Mouse (Mus musculus) midbrain, embryonic 13.5 days (tissue): ENCODE measurements around the gene Vwa5b1. TPM values are rescaled to one million over a fixed set of nuclear protein-coding genes. Genes with fewer than 3 reads are reported as not detected.
A peak's percentile ranks its signal among the peaks of the same experiment; 100 is the strongest.

Experiments used
- ATAC-seq: fragments of 200-750 bp; cut with Nextera tagmentation; 2 replicates; pipeline ENCODE4 v1.8.0; 2017; ENCODE audit warnings: mild to moderate bottlenecking, moderate TSS enrichment, moderate library complexity
- H3K27ac ChIP-seq: fragments of 300-500 bp; sonication (generic); 2 replicates; pipeline ENCODE4 v1.5.1; 2015; ENCODE audit warnings: inconsistent platforms, mild to moderate bottlenecking, moderate library complexity
- H3K27me3 ChIP-seq: fragments of 300-500 bp; sonication (generic); 2 replicates; pipeline ENCODE4 v1.6.1; 2015; ENCODE audit warnings: mild to moderate bottlenecking, inconsistent platforms
- H3K36me3 ChIP-seq: fragments of 300-500 bp; sonication (generic); 2 replicates; pipeline ENCODE4 v1.6.1; 2015; ENCODE audit warnings: mild to moderate bottlenecking, inconsistent platforms
- H3K4me1 ChIP-seq: fragments of 300-500 bp; sonication (generic); replicated peaks from 2 replicates; pipeline ENCODE4 v1.6.1; 2015; ENCODE audit warnings: inconsistent platforms
- H3K4me2 ChIP-seq: fragments of 300-500 bp; sonication (generic); replicated peaks from 2 replicates; pipeline ENCODE4 v1.6.1; 2015; ENCODE audit warnings: moderate library complexity, mild to moderate bottlenecking, inconsistent platforms
- H3K4me3 ChIP-seq: fragments of 300-500 bp; sonication (generic); replicated peaks from 2 replicates; pipeline ENCODE4 v1.5.1; 2015; ENCODE audit warnings: mild to moderate bottlenecking, inconsistent platforms
- H3K9ac ChIP-seq: fragments of 300-500 bp; sonication (generic); replicated peaks from 2 replicates; pipeline ENCODE4 v1.6.1; 2015; ENCODE audit warnings: mild to moderate bottlenecking, inconsistent platforms
- H3K9me3 ChIP-seq: fragments of 300-500 bp; sonication (generic); 2 replicates; pipeline ENCODE4 v1.6.1; 2016; ENCODE audit warnings: mild to moderate bottlenecking, inconsistent platforms
- WGBS: fragments of 180-500 bp; shearing (Covaris S2); methylation state at CpG from one replicate; pipeline ENCODE4 v1.1.7; 2015; 5-methylcytosine and 5-hydroxymethylcytosine counted together
- polyA plus RNA-seq: library from polyadenylated mRNA; unstranded; fragments of >200 nt; fragmentation: Nextera tagmentation; extraction: Ambion mirVana; gene quantifications from 2 replicates; pipeline ENCODE4 v1.2.1, GENCODE M21; 2015

Gene Vwa5b1
- polyA plus RNA-seq, 1 experiment from 2014 or later: 0.82 TPM

GRCm38 (mm10) chr4:138548124-138548561, 87.5 kb downstream of the Vwa5b1 start:
- no peak overlapping the region; the same call in 1 of the 2 replicates for H3K9ac ChIP-seq
- ATAC-seq: peak; percentile 69
- H3K4me2 ChIP-seq: peak overlapping the region; percentile 21

DNA sequence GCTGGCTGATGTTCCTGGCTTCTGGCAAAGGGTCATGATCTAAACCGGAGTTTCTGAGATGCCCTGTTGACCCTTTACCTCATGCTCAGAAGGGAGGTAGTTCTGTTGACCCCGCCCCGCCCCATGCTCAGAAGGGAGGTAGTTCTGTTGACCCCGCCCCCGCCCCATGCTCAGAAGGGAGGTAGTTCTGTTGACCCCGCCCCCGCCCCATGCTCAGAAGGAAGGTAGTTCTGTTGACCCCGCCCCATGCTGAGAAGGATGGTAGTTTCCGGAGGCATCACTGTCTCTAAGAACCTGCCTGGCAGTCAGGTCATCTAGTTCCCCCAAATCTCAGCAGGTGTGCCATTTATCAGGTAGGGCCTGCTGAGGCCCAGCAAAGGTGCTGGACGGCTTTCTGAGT, 88.1 kb downstream of the Vwa5b1 start:
- Histone ChIP-seq H3K36me3 (no peaks in the 10 kb centered on the region), H3K27ac (0 out of 2 replicates have a peak overlapping the region, but pooled peaks have one; percentile 47), H3K4me1 (peaks cover 24% of the 10 kb centered on the region), H3K9ac (no peak overlapping the region), H3K4me2 (peak overlapping the region; percentile 21; the same call in 1 of the 2 replicates), H3K9me3 (no peaks in the 10 kb centered on the region), H3K27me3 (peaks cover 9% of the 10 kb centered on the region; the same call in 1 of the 2 replicates), H3K4me3 (no peak overlapping the region)
- no peak; the same call in 1 of the 2 replicates for ATAC-seq
- WGBS: 24% methylated on average over 10 of the region's 10 CpGs

More at GRCm38 (mm10) chr4:138548124-138548561, 87.5 kb downstream of the Vwa5b1 start:
- Histone ChIP-seq H3K4me3 (no peak overlapping the region), H3K27me3 (peaks cover 13% of the 10 kb centered on the region; the same call in 1 of the 2 replicates), H3K36me3 (no peaks in the 10 kb centered on the region), H3K9me3 (no peaks in the 10 kb centered on the region), H3K4me1 (peaks cover 20% of the 10 kb centered on the region), H3K27ac (peak overlapping the region; percentile 47)
- WGBS: 6% methylated on average over 10 of the region's 10 CpGs

GRCm38 (mm10) chr4:138547041-138547440, 88.6 kb downstream of the Vwa5b1 start:
- H3K27ac ChIP-seq: no peak overlapping the region
- no peak overlapping the region for H3K4me3 ChIP-seq
- no peak overlapping the region for H3K4me2 ChIP-seq
- H3K9me3 ChIP-seq: no peaks in the 10 kb centered on the region
- no peak for ATAC-seq
- no peaks in the 10 kb centered on the region for H3K36me3 ChIP-seq
- peaks cover 9% of the 10 kb centered on the region; the same call in 1 of the 2 replicates for H3K27me3 ChIP-seq
- peaks cover 24% of the 10 kb centered on the region for H3K4me1 ChIP-seq
- no peak overlapping the region for H3K9ac ChIP-seq
- WGBS: 64% methylated on average over 6 of the region's 6 CpGs

- Histone ChIP-seq H3K9ac (no peak overlapping the region), H3K27me3 (peaks cover 9% of the 10 kb centered on the region; the same call in 1 of the 2 replicates), H3K4me2 (no peak overlapping the region), H3K9me3 (no peaks in the 10 kb centered on the region), H3K36me3 (no peaks in the 10 kb centered on the region), H3K4me3 (no peak overlapping the region), H3K27ac (no peak overlapping the region), H3K4me1 (peaks cover 24% of the 10 kb centered on the region)
- WGBS: 80% methylated on average over 11 of the region's 11 CpGs
- ATAC-seq: no peak
Measured at GRCm38 (mm10) chr4:138546241-138546640, 89.4 kb downstream of the Vwa5b1 start.

GRCm38 (mm10) chr4:138543177-138543576, 92.5 kb downstream of the Vwa5b1 start:
- no peak for ATAC-seq
- H3K4me2 ChIP-seq: no peak overlapping the region
- H3K4me3 ChIP-seq: no peak overlapping the region
- WGBS: 53% methylated on average over 12 of the region's 12 CpGs
- peaks cover 19% of the 10 kb centered on the region for H3K4me1 ChIP-seq
- no peaks in the 10 kb centered on the region for H3K9me3 ChIP-seq
- no peaks in the 10 kb centered on the region for H3K36me3 ChIP-seq
- H3K9ac ChIP-seq: no peak overlapping the region
- peaks cover 9% of the 10 kb centered on the region; the same call in 1 of the 2 replicates for H3K27me3 ChIP-seq
- no peak overlapping the region for H3K27ac ChIP-seq

GRCm38 (mm10) chr4:138538084-138538449, 97.6 kb downstream of the Vwa5b1 start:
- H3K27ac ChIP-seq: peak overlapping the region; percentile 78
- ATAC-seq: peak; percentile 61
- H3K27me3 ChIP-seq: no peaks in the 10 kb centered on the region
- WGBS: 48% methylated on average over 4 of the region's 4 CpGs
- H3K9ac ChIP-seq: no peak overlapping the region
- H3K9me3 ChIP-seq: peaks cover 4% of the 10 kb centered on the region; the same call in 1 of the 2 replicates
- no peak overlapping the region for H3K4me3 ChIP-seq
- H3K4me2 ChIP-seq: no peak overlapping the region
- no peaks in the 10 kb centered on the region for H3K36me3 ChIP-seq
- peaks cover 23% of the 10 kb centered on the region for H3K4me1 ChIP-seq

DNA sequence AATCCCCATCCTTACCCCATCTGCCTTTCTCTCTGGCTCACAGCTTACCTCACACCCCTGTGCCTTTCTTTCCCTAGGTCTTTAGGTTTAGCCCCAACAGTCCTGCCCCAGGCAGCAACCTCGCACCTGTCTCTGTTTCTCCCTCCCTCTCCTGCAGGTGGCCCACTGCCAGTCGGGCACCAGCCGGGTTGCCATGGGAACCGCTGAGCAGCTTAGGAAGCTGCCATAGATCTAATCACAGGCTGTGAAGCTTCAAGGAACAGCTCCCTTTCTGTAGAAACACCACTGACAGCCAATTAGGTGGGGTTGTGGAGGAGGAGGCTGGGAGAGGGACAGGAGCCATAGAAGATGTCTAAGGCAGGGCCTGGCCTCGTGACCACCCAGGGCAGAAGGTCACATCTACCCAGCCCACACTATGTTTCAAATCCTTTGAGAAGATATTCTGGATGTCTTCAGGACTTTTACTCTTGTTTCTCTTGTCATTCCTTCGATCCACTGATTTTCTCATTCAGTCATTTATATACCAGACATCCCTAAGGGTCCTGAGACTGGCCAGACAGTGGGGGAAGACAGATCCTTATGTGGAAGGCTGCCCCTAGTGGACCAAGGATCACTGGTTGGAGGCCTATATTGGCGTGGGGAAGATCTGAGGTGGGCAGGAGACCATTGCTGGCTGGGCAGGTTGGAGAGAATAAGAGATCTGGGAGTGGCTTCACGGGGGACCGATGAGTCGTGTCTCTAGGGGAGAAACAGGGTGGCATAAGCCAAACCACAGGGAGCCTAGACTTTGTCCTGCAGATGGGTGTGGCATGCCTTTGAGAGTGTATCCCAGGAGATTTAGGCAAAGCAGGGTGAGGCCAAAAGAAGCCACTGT, 98.2 kb downstream of the Vwa5b1 start:
- 20% methylated on average over 10 of the region's 10 CpGs for WGBS
- Histone ChIP-seq H3K4me3 (no peak overlapping the region), H3K9me3 (peaks cover 4% of the 10 kb centered on the region; the same call in 1 of the 2 replicates), H3K4me1 (peaks cover 20% of the 10 kb centered on the region), H3K4me2 (no peak overlapping the region; the same call in 1 of the 2 replicates), H3K27me3 (no peaks in the 10 kb centered on the region), H3K27ac (peak overlapping the region; percentile 78), H3K9ac (no peak overlapping the region), H3K36me3 (no peaks in the 10 kb centered on the region)
- peak; percentile 89 for ATAC-seq

GRCm38 (mm10) chr4:138535610-138536009, 100.1 kb downstream of the Vwa5b1 start:
- H3K27me3 ChIP-seq: no peaks in the 10 kb centered on the region
- H3K27ac ChIP-seq: no peak overlapping the region
- H3K4me2 ChIP-seq: no peak overlapping the region
- peaks cover 20% of the 10 kb centered on the region for H3K4me1 ChIP-seq
- H3K9ac ChIP-seq: no peak overlapping the region
- no peak for ATAC-seq
- H3K36me3 ChIP-seq: no peaks in the 10 kb centered on the region
- 84% methylated on average over 12 of the region's 12 CpGs for WGBS
- H3K4me3 ChIP-seq: no peak overlapping the region
- H3K9me3 ChIP-seq: peaks cover 4% of the 10 kb centered on the region; the same call in 1 of the 2 replicates

GRCm38 (mm10) chr4:138533877-138534276, 101.8 kb downstream of the Vwa5b1 start:
- WGBS: 90% methylated on average over 2 of the region's 2 CpGs

GRCm38 (mm10) chr4:138531761-138532160, 103.9 kb downstream of the Vwa5b1 start:
- no peaks in the 10 kb centered on the region for H3K27me3 ChIP-seq
- WGBS: 78% methylated on average over 2 of the region's 2 CpGs
- no peak overlapping the region for H3K9ac ChIP-seq
- no peak overlapping the region for H3K27ac ChIP-seq
- no peak overlapping the region for H3K4me3 ChIP-seq
- H3K4me1 ChIP-seq: peaks cover 2% of the 10 kb centered on the region
- peaks cover 4% of the 10 kb centered on the region; the same call in 1 of the 2 replicates for H3K9me3 ChIP-seq
- no peak for ATAC-seq
- no peak overlapping the region for H3K4me2 ChIP-seq
- no peaks in the 10 kb centered on the region for H3K36me3 ChIP-seq

More at GRCm38 (mm10) chr4:138533877-138534276, 101.8 kb downstream of the Vwa5b1 start:
- peaks cover 4% of the 10 kb centered on the region; the same call in 1 of the 2 replicates for H3K9me3 ChIP-seq
- no peak overlapping the region for H3K9ac ChIP-seq
- no peak overlapping the region for H3K4me3 ChIP-seq
- H3K36me3 ChIP-seq: no peaks in the 10 kb centered on the region
- H3K27ac ChIP-seq: no peak overlapping the region
- no peak for ATAC-seq
- no peaks in the 10 kb centered on the region for H3K27me3 ChIP-seq
- peaks cover 20% of the 10 kb centered on the region for H3K4me1 ChIP-seq
- no peak overlapping the region for H3K4me2 ChIP-seq

DNA sequence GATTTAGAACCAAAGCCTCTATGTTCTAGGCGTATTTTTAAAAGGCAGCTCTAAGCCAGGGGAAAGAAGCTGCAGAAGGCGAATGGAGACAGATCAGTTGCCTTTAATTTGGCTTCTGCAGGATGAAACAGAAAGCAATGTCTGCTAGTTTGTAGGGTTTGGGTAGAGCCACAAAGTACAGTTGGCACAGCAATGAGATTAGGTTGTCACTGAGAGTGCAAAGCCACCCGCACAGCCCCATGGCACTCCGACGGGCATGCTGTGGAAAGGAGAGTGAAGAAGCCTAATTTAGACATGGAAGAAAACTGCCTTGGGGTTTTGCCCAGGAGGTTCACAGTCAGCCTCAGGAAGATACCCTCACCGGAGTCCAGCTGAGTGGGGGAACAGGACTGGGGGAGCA, 105.7 kb downstream of the Vwa5b1 start:
- WGBS: 92% methylated on average over 6 of the region's 6 CpGs
- Histone ChIP-seq H3K4me3 (no peak overlapping the region), H3K9ac (no peak overlapping the region), H3K9me3 (peaks cover 4% of the 10 kb centered on the region; the same call in 1 of the 2 replicates), H3K36me3 (no peaks in the 10 kb centered on the region), H3K4me2 (no peak overlapping the region), H3K27me3 (no peaks in the 10 kb centered on the region), H3K27ac (no peak overlapping the region), H3K4me1 (peaks cover 4% of the 10 kb centered on the region; the same call in 1 of the 2 replicates)
- no peak for ATAC-seq

GRCm38 (mm10) chr4:138525684-138526083, 110.0 kb downstream of the Vwa5b1 start:
- Histone ChIP-seq H3K36me3 (no peaks in the 10 kb centered on the region), H3K4me3 (no peak overlapping the region), H3K9ac (no peak overlapping the region), H3K27me3 (no peaks in the 10 kb centered on the region), H3K27ac (0 out of 2 replicates have a peak overlapping the region, but pooled peaks have one; percentile 14), H3K4me1 (peaks cover 25% of the 10 kb centered on the region), H3K4me2 (no peak overlapping the region), H3K9me3 (no peaks in the 10 kb centered on the region)
- no peak for ATAC-seq
- WGBS: 61% methylated on average over 4 of the region's 4 CpGs
